Mouse (Mus musculus): ENCODE measurements at regions not wholly inside any gene's neighbourhood (a gene's known extent, or its start where the extent isn't known, plus 50 kb on each side); places are given as distances from the start of the nearest gene placed in this dataset.

- in situ Hi-C loops (cut with MseI, MboI): no loop called here
Observed at GRCm38 (mm10) chr2:178927038-178927660, 496.8 kb downstream of the Cdh26 start.

GRCm38 (mm10) chr2:178929033-178929432 is 498.7 kb downstream of the Cdh26 start:
- in situ Hi-C loops (cut with MseI, MboI): no loop called here

- in situ Hi-C loops (cut with MseI, MboI): no loop called here
Observed at GRCm38 (mm10) chr2:178930125-178930524, 499.8 kb downstream of the Cdh26 start.

GRCm38 (mm10) chr2:178948471-178948870 is 493.8 kb upstream of the Cdh4 start:
- in situ Hi-C loops (cut with MseI, MboI): no loop called here

- in situ Hi-C loops (cut with MseI, MboI): no loop called here
Observed at GRCm38 (mm10) chr2:178949103-178949502, 493.1 kb upstream of the Cdh4 start.

- in situ Hi-C loops (cut with MseI, MboI): no loop called here
Observed at GRCm38 (mm10) chr2:178950304-178950703, 491.9 kb upstream of the Cdh4 start.

- in situ Hi-C loops (cut with MseI, MboI): no loop called here
Observed at GRCm38 (mm10) chr2:178954420-178955067, 487.7 kb upstream of the Cdh4 start.

GRCm38 (mm10) chr2:178958829-178959228 is 483.4 kb upstream of the Cdh4 start:
- in situ Hi-C loops (cut with MseI, MboI): no loop called here

GRCm38 (mm10) chr2:178959603-178960002 is 482.6 kb upstream of the Cdh4 start:
- in situ Hi-C loops (cut with MseI, MboI): no loop called here

- in situ Hi-C loops (cut with MseI, MboI): no loop called here
Observed at GRCm38 (mm10) chr2:178967584-178968365, 474.5 kb upstream of the Cdh4 start.

GRCm38 (mm10) chr2:178969732-178970131 is 472.5 kb upstream of the Cdh4 start:
- in situ Hi-C loops (cut with MseI, MboI): no loop called here

GRCm38 (mm10) chr2:178975366-178975765 is 466.9 kb upstream of the Cdh4 start:
- in situ Hi-C loops (cut with MseI, MboI): no loop called here

- in situ Hi-C loops (cut with MseI, MboI): no loop called here
Observed at GRCm38 (mm10) chr2:178976046-178976445, 466.2 kb upstream of the Cdh4 start.

- in situ Hi-C loops (cut with MseI, MboI): no loop called here
Observed at GRCm38 (mm10) chr2:178976495-178976894, 465.7 kb upstream of the Cdh4 start.

- in situ Hi-C loops (cut with MseI, MboI): no loop called here
Observed at GRCm38 (mm10) chr2:178979451-178979850, 462.8 kb upstream of the Cdh4 start.

- in situ Hi-C loops (cut with MseI, MboI): no loop called here
Observed at GRCm38 (mm10) chr2:178981736-178982502, 460.3 kb upstream of the Cdh4 start.

- in situ Hi-C loops (cut with MseI, MboI): no loop called here
Observed at GRCm38 (mm10) chr2:178983801-178984200, 458.4 kb upstream of the Cdh4 start.

- in situ Hi-C loops (cut with MseI, MboI): no loop called here
Observed at GRCm38 (mm10) chr2:178987935-178988334, 454.3 kb upstream of the Cdh4 start.

GRCm38 (mm10) chr2:178989291-178989690 is 452.9 kb upstream of the Cdh4 start:
- in situ Hi-C loops (cut with MseI, MboI): no loop called here

- in situ Hi-C loops (cut with MseI, MboI): no loop called here
Observed at GRCm38 (mm10) chr2:178989784-178990183, 452.4 kb upstream of the Cdh4 start.

GRCm38 (mm10) chr2:178990959-178991358 is 451.3 kb upstream of the Cdh4 start:
- in situ Hi-C loops (cut with MseI, MboI): no loop called here

All from mouse trophoblast stem cell (cell line).